Comparison of ENCODE assay signal across 8 mouse cellular contexts in the genomic region with DNA sequence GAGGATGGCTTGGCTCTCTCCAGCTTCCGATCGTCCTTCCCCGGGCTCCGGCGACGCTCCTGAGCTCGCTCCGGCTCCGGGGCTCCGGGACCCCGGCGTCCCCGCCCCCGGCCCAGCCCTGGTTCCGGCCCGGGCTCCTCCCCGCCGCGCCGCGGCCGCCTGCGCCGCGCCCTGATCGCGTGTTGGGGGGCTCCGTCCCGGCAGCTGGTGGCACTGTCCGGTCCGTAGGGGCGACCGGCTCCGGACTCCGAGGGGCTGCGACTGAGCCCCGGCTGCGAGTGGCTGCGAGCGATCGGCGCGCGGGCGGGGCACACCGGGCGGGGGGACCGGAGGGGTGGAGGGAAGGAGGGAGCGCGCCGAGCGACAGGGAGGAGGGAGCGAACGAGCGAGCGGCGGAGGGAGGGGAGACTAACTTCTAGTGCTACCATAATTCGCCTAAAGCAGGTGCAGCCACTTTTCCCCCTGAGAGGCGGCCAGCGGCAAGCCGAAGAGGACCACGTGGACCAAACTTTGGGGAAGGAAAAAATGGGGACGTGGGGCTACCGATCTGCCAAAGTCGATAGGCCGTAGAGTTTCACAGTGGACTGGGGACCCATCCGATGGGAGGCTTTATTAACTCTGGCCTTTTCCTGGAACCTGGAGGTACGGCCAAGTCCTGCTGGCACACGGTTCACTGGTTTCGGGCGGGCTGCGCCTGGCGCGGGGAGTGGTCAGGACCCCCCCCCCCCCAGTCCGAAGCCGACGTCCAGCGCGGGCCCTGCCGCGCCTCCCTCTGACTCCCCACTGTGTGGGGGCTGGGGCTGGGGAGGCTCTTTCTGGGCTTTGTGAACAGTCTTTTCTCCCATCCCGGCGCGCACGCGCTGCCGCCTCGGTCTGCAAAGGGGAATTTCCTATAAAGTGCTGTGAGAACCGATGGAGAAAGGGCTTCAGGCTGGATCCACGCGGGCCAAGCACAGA. TPM values are rescaled to one million over a fixed set of nuclear protein-coding genes. Genes with fewer than 3 reads are reported as not detected.
A peak's percentile ranks its signal among the peaks of the same experiment; 100 is the strongest.
DNase-seq lines count a peak whose midpoint lies in the region; ATAC-seq lines count a peak whose summit lies in the region.

Gene Foxp4, minus strand, starts transcription at position 263 of the 957 bp plus-strand sequence.

- peak within 1 kb of the TSS; percentile 86 for H3K9ac ChIP-seq in embryonic facial prominence, embryonic 14.5 days (ENCODE audit: low read depth, low read length)

- peak within 1 kb of the TSS; percentile 91 for H3K4me2 ChIP-seq in embryonic facial prominence, embryonic 14.5 days (ENCODE audit: low read depth, low read length)

- 0 out of 2 replicates have a peak, but pooled peaks cover 4% of the 10 kb centered on the region for H3K36me3 ChIP-seq in embryonic facial prominence, embryonic 14.5 days (ENCODE audit: control insufficient read depth, insufficient read depth, low read length)

- under 1% methylated on average over 40 of the region's 91 CpGs for WGBS in embryonic facial prominence, embryonic 14.5 days

- peak within 1 kb of the TSS; percentile 94 for H3K27ac ChIP-seq in embryonic facial prominence, embryonic 14.5 days (replicated peaks; ENCODE audit: low read depth, low read length)

- peaks cover 21% of the 10 kb centered on the region for H3K4me1 ChIP-seq in embryonic facial prominence, embryonic 14.5 days (ENCODE audit: control insufficient read depth, insufficient read depth, low read length)

- ATAC-seq in embryonic facial prominence, embryonic 14.5 days (ENCODE audit: low read depth): peak; percentile 93

- no peaks in the 10 kb centered on the region for H3K27me3 ChIP-seq in embryonic facial prominence, embryonic 14.5 days (replicated peaks; ENCODE audit: control insufficient read depth, insufficient read depth, low read length)

- H3K9me3 ChIP-seq in embryonic facial prominence, embryonic 14.5 days (ENCODE audit: control insufficient read depth, low read length): 0 out of 2 replicates have a peak, but pooled peaks cover 4% of the 10 kb centered on the region

- peak within 1 kb of the TSS; percentile 79 for H3K4me3 ChIP-seq in embryonic facial prominence, embryonic 14.5 days (ENCODE audit: low read depth, low read length)

- DNase-seq in A20 (ENCODE audit: low read depth, low spot score) (peak; percentile 91), liver (peak; percentile 88)
- peak; percentile 52 to 75 for DNase-seq in adrenal gland, postnatal 4 days (ENCODE audit: low spot score in 2 of 2)
- DNase-seq in embryonic facial prominence, embryonic 14.5 days (ENCODE audit: low spot score): peak; percentile 98
- DNase-seq in heart, adult 9 months (ENCODE audit: low spot score in 2 of 2): peak; percentile 79 to 83
- peak; percentile 78 for DNase-seq in kidney, adult 9 months
- DNase-seq in monocyte, adult 2 months (ENCODE audit: low read depth in 1 of 2, low spot score in 2 of 2): peak; percentile 27 to 49
- DNase-seq in spleen, postnatal 14 days (ENCODE audit: low spot score in 2 of 2): peak; percentile 60 to 69

RNA-seq across cellular contexts. Expression of gene Foxp4, which starts in this region (rescaled TPM):
- total RNA-seq in adrenal gland, postnatal 4 days (2021): 10 to 100 TPM; 37.8 to 41.2 TPM
- polyA plus RNA-seq in embryonic facial prominence, embryonic 14.5 days (2014; fragmentation: Nextera tagmentation; extraction: Ambion mirVana): 21.0 and 22.7 TPM in 2 replicates

Comparison
In these comparisons a context has a peak if more than half of its experiments do, and no peak if none do; other contexts are left out.
1. Peak in every context shown above with its lines: DNase-seq, ATAC-seq, H3K4me3 ChIP-seq and H3K27ac ChIP-seq.
2. DNase-seq: peak in every context shown above with its lines; median percentile 98 in embryonic facial prominence, embryonic 14.5 days; 91 in A20; 88 in liver; 81 in heart, adult 9 months; 78 in kidney, adult 9 months; 64 in spleen, postnatal 14 days; 64 in adrenal gland, postnatal 4 days; 38 in monocyte, adult 2 months.